Mouse (Mus musculus): ENCODE measurements around the gene Paqr9. TPM values are rescaled to one million over a fixed set of nuclear protein-coding genes. Genes with fewer than 3 reads are reported as not detected.

Paqr9 gene
- polyA plus RNA-seq, 1 experiment, result not detected

- H3K4me1 ChIP-seq, result peaks cover 5% of the 10 kb centered on the region
Observed at GRCm38 (mm10) chr9:95522561-95522960, 36.9 kb upstream of the Paqr9 start.

GRCm38 (mm10) chr9:95525376-95525775 lies 34.1 kb upstream of the Paqr9 start:
- TF ChIP-seq FLI1 (IDR thresholded peaks at IDR 0.05; ENCODE audit: low read length) (no peak), GATA1 (IDR thresholded peaks at IDR 0.05; ENCODE audit: borderline replicate concordance, low read length) (no peak)
- Histone ChIP-seq H3K36me3 (replicated peaks; ENCODE audit: low read length) (no peaks in the 10 kb centered on the region), H3K4me3 (replicated peaks) (no peak overlapping the region), H3K4me1 (peaks cover 17% of the 10 kb centered on the region), H3K9me3 (peaks cover 3% of the 10 kb centered on the region; the same call in 1 of the 2 replicates), H3K27me3 (replicated peaks) (peaks cover 2% of the 10 kb centered on the region)

More at GRCm38 (mm10) chr9:95522561-95522960, 36.9 kb upstream of the Paqr9 start:
- no peaks in the 10 kb centered on the region for H3K36me3 ChIP-seq (replicated peaks; ENCODE audit: low read length)
- H3K4me3 ChIP-seq (replicated peaks), result no peak overlapping the region
- no peak for TF ChIP-seq GATA1 (IDR thresholded peaks at IDR 0.05; ENCODE audit: borderline replicate concordance, low read length)
- TF ChIP-seq FLI1 (IDR thresholded peaks at IDR 0.05; ENCODE audit: low read length), result no peak
- no peaks in the 10 kb centered on the region for H3K9me3 ChIP-seq
- peaks cover 2% of the 10 kb centered on the region for H3K27me3 ChIP-seq (replicated peaks)

DNA sequence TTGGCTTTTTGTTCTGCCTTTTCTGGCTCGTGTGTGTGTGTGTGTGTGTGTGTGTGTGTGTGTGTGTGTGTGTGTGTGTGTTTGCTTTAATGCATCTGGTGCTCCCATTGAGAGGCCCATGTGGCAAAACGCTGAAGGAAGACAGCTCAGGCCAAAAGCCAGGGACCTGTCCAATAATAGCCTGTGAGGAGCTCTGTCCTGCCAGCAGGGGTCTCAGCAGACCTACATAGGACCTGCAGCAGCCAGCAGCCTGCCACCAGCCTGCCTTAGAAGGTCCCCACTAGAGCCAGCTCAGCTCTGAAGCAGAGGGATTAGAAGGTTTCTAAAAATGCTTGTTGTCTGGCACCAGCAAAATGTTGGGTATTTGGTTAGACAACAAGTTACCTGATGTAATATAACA lies 33.5 kb upstream of the Paqr9 start:
- no peak overlapping the region for H3K4me3 ChIP-seq (replicated peaks)
- TF ChIP-seq GATA1 (IDR thresholded peaks at IDR 0.05; ENCODE audit: borderline replicate concordance, low read length) (no peak), FLI1 (IDR thresholded peaks at IDR 0.05; ENCODE audit: low read length) (no peak)
- H3K4me1 ChIP-seq, result peaks cover 17% of the 10 kb centered on the region
- peaks cover 2% of the 10 kb centered on the region for H3K27me3 ChIP-seq (replicated peaks)
- H3K9me3 ChIP-seq, result peaks cover 3% of the 10 kb centered on the region; the same call in 1 of the 2 replicates
- H3K36me3 ChIP-seq (replicated peaks; ENCODE audit: low read length), result no peaks in the 10 kb centered on the region

DNA sequence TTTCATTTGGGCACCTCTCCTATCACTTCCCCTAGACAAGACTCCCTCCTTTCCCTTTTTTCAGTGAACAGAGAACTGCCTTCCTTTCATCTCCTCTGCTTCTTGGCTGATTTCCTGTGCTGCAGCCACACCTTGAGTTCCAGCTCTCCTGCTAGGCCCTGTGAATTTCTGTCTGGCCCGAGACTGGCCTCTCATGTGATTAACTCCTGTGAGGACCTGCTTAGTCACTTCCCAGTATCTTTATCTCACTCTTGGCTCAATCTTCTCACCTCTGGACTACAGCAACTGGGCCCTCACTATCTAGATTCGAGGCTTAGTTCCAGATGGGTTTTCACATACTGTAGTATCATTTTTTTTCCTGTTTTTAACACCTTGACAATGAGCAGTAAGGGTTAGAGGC lies 31.8 kb upstream of the Paqr9 start:
- Histone ChIP-seq H3K36me3 (replicated peaks; ENCODE audit: low read length) (no peaks in the 10 kb centered on the region), H3K4me1 (peaks cover 17% of the 10 kb centered on the region), H3K4me3 (replicated peaks) (no peak overlapping the region), H3K9me3 (peaks cover 3% of the 10 kb centered on the region; the same call in 1 of the 2 replicates), H3K27me3 (replicated peaks) (peaks cover 2% of the 10 kb centered on the region)
- TF ChIP-seq FLI1 (IDR thresholded peaks at IDR 0.05; ENCODE audit: low read length) (no peak), GATA1 (IDR thresholded peaks at IDR 0.05; ENCODE audit: borderline replicate concordance, low read length) (no peak)

DNA sequence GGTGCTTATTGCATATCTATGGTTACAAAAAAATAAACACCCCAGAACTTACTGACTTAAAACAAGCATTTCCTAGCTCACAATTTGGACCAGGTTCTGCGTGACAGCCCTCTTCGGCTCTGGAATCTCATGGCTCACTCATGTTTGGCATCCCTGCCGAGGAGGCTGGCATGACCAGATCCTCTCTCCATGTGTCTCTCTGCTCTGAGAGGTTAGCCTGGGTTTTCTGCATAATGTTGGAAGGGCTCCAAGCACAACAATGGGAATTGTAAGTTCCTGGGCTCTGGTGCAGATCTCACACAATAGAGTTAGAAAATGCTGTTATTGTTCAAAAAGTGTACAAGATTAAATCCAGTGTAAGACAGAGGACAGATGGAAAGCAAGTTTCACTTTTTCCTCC lies 28.3 kb upstream of the Paqr9 start:
- Histone ChIP-seq H3K4me1 (peaks cover 14% of the 10 kb centered on the region), H3K4me3 (replicated peaks) (no peak overlapping the region), H3K9me3 (peaks cover 3% of the 10 kb centered on the region; the same call in 1 of the 2 replicates), H3K36me3 (replicated peaks; ENCODE audit: low read length) (no peaks in the 10 kb centered on the region), H3K27me3 (replicated peaks) (no peaks in the 10 kb centered on the region)
- TF ChIP-seq FLI1 (IDR thresholded peaks at IDR 0.05; ENCODE audit: low read length) (no peak), GATA1 (IDR thresholded peaks at IDR 0.05; ENCODE audit: borderline replicate concordance, low read length) (no peak)

- Histone ChIP-seq H3K4me3 (replicated peaks) (no peak overlapping the region), H3K27me3 (replicated peaks) (no peaks in the 10 kb centered on the region), H3K9me3 (peaks cover 4% of the 10 kb centered on the region; the same call in 1 of the 2 replicates), H3K36me3 (replicated peaks; ENCODE audit: low read length) (no peaks in the 10 kb centered on the region), H3K4me1 (no peaks in the 10 kb centered on the region)
- TF ChIP-seq FLI1 (IDR thresholded peaks at IDR 0.05; ENCODE audit: low read length) (no peak), GATA1 (IDR thresholded peaks at IDR 0.05; ENCODE audit: borderline replicate concordance, low read length) (no peak)
Observed at GRCm38 (mm10) chr9:95533817-95534216, 25.6 kb upstream of the Paqr9 start.

GRCm38 (mm10) chr9:95539176-95539800 lies 20.2 kb upstream of the Paqr9 start:
- peaks cover 9% of the 10 kb centered on the region; the same call in 1 of the 2 replicates for H3K9me3 ChIP-seq
- H3K4me3 ChIP-seq (replicated peaks), result no peak overlapping the region
- TF ChIP-seq GATA1 (IDR thresholded peaks at IDR 0.05; ENCODE audit: borderline replicate concordance, low read length) (no peak), FLI1 (IDR thresholded peaks at IDR 0.05; ENCODE audit: low read length) (no peak)
- H3K36me3 ChIP-seq (replicated peaks; ENCODE audit: low read length), result no peaks in the 10 kb centered on the region
- H3K27me3 ChIP-seq (replicated peaks), result peaks cover 6% of the 10 kb centered on the region
- peaks cover 4% of the 10 kb centered on the region; the same call in 1 of the 2 replicates for H3K4me1 ChIP-seq

DNA sequence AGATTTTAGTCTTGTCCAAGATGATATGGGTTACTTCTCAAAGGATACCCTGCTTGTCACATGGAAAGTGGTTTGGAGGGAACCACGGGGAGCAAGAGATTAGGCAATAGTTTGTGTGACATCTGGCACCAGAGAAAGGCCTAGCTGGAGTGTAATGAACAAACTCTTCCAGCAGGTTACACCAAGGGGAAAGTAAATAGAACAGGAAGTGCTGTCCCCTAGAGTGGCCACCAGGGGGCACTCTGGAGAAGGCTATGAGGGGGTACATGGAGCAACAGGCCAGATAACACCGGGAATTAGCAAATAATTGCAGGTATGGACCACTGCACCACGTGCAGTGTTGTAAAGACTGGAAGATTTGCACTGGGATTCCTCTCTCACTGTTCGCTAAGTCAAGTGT lies 19.0 kb upstream of the Paqr9 start:
- Histone ChIP-seq H3K36me3 (replicated peaks; ENCODE audit: low read length) (no peaks in the 10 kb centered on the region), H3K4me1 (peaks cover 4% of the 10 kb centered on the region; the same call in 1 of the 2 replicates), H3K9me3 (peaks cover 9% of the 10 kb centered on the region; the same call in 1 of the 2 replicates), H3K4me3 (replicated peaks) (no peak overlapping the region), H3K27me3 (replicated peaks) (peaks cover 6% of the 10 kb centered on the region)
- TF ChIP-seq GATA1 (IDR thresholded peaks at IDR 0.05; ENCODE audit: borderline replicate concordance, low read length) (no peak), FLI1 (IDR thresholded peaks at IDR 0.05; ENCODE audit: low read length) (no peak)

- no peak for TF ChIP-seq FLI1 (IDR thresholded peaks at IDR 0.05; ENCODE audit: low read length)
- TF ChIP-seq GATA1 (IDR thresholded peaks at IDR 0.05; ENCODE audit: borderline replicate concordance, low read length), result no peak
- Histone ChIP-seq H3K27me3 (replicated peaks) (peaks cover 6% of the 10 kb centered on the region), H3K36me3 (replicated peaks; ENCODE audit: low read length) (no peaks in the 10 kb centered on the region), H3K4me1 (peaks cover 4% of the 10 kb centered on the region), H3K9me3 (peaks cover 9% of the 10 kb centered on the region; the same call in 1 of the 2 replicates), H3K4me3 (replicated peaks) (no peak overlapping the region)
Observed at GRCm38 (mm10) chr9:95541208-95541607, 18.2 kb upstream of the Paqr9 start.

DNA sequence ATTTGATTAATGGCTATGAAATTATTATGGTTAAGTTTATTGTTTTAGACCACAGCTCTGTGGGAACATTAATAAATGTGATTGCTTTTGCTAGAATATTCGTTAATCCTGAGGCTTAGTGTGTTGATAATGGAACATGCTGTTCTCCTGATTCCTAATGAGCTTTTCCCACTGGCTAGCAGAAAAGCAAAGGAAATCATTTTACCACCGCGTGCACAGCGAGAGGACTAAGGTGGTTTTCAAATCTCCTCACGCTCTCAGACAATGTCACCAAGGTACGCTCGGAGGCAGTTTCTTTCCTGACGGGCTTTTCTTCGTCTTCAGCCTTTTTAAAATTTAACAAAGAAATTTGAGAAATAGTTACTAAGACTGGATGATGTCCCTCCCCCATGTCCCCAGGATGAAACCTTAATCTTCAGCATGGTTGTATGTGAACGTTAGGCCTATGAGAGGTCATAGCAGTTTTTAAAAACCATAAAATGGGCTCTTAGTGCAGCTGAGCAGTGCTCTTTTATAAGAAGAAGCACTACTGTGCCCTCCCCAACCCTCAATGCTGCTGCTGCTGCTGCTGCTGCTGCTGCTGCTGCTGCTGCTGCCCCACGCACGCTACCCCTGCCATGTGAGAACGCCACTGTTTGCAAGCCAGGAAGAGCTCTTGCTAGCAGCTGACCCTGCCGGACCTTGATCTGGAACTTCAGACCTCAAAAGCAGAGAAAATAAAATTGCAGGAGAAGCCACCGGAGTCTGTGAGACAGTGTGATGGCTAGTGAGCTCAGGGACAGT lies 17.6 kb upstream of the Paqr9 start:
- H3K27me3 ChIP-seq (replicated peaks), result peaks cover 6% of the 10 kb centered on the region
- H3K36me3 ChIP-seq (replicated peaks; ENCODE audit: low read length), result no peaks in the 10 kb centered on the region
- TF ChIP-seq GATA1 (IDR thresholded peaks at IDR 0.05; ENCODE audit: borderline replicate concordance, low read length), result no peak
- TF ChIP-seq FLI1 (IDR thresholded peaks at IDR 0.05; ENCODE audit: low read length), result no peak
- H3K4me3 ChIP-seq (replicated peaks), result no peak overlapping the region
- H3K4me1 ChIP-seq, result peaks cover 8% of the 10 kb centered on the region
- H3K9me3 ChIP-seq, result peaks cover 9% of the 10 kb centered on the region; the same call in 1 of the 2 replicates

Data from megakaryocyte, embryonic 14.5 days (primary cell).